Mouse (Mus musculus): Measurements from ENCODE around the gene Ubl4b. TPM values are rescaled to one million over a fixed set of nuclear protein-coding genes. Genes with fewer than 3 reads are reported as not detected.

Gene Ubl4b
- not detected for total RNA-seq (2021)

- intact Hi-C loops (cut with DNase I), result no loop called here
- DNase-seq (ENCODE audit: extremely low spot score in 1 of 2, low spot score in 2 of 2), result no peak
Observed at GRCm38 (mm10) chr3:107554842-107555241, at the start of gene Ubl4b. Gene Ubl4b (minus strand): TSS chr3:107555073.

GRCm38 (mm10) chr3:107600127-107600526 is 45.3 kb upstream of the Ubl4b start:
- intact Hi-C loops (cut with DNase I), result loop anchor here (10.0 kb wide), 1 partner anchor 245 kb away; no protein-coding TSS in a partner anchor

GRCm38 (mm10) chr3:107597586-107598389 is 42.9 kb upstream of the Ubl4b start:
- intact Hi-C loops (cut with DNase I), result no loop called here
- DNase-seq (ENCODE audit: extremely low spot score in 1 of 2, low spot score in 2 of 2), result peak in 1 of 2 experiments; percentile 18

More at GRCm38 (mm10) chr3:107600127-107600526, 45.3 kb upstream of the Ubl4b start:
- DNase-seq (ENCODE audit: extremely low spot score in 1 of 2, low spot score in 2 of 2), result no peak

- no peak for DNase-seq (ENCODE audit: extremely low spot score in 1 of 2, low spot score in 2 of 2)
- intact Hi-C loops (cut with DNase I), result no loop called here
Observed at GRCm38 (mm10) chr3:107597134-107597533, 42.3 kb upstream of the Ubl4b start.

GRCm38 (mm10) chr3:107596559-107596958 is 41.7 kb upstream of the Ubl4b start:
- DNase-seq (ENCODE audit: extremely low spot score in 1 of 2, low spot score in 2 of 2), result no peak
- intact Hi-C loops (cut with DNase I), result no loop called here

GRCm38 (mm10) chr3:107595938-107596461 is 41.1 kb upstream of the Ubl4b start:
- intact Hi-C loops (cut with DNase I), result no loop called here
- DNase-seq (ENCODE audit: extremely low spot score in 1 of 2, low spot score in 2 of 2), result no peak

- intact Hi-C loops (cut with DNase I), result no loop called here
- DNase-seq (ENCODE audit: extremely low spot score in 1 of 2, low spot score in 2 of 2), result no peak
Observed at GRCm38 (mm10) chr3:107595264-107595937, 40.5 kb upstream of the Ubl4b start.

GRCm38 (mm10) chr3:107594662-107595263 is 39.9 kb upstream of the Ubl4b start, which contains the start of gene Alx3:
Gene Alx3 (plus strand): TSS chr3:107595031.
- peak in 1 of 2 experiments; percentile 58 for DNase-seq (ENCODE audit: extremely low spot score in 1 of 2, low spot score in 2 of 2)
- intact Hi-C loops (cut with DNase I), result no loop called here

- intact Hi-C loops (cut with DNase I), result no loop called here
Observed at GRCm38 (mm10) chr3:107593632-107594031, 38.8 kb upstream of the Ubl4b start.

GRCm38 (mm10) chr3:107591612-107592011 is 36.7 kb upstream of the Ubl4b start:
- intact Hi-C loops (cut with DNase I), result no loop called here
- no peak for DNase-seq (ENCODE audit: extremely low spot score in 1 of 2, low spot score in 2 of 2)

More at GRCm38 (mm10) chr3:107593632-107594031, 38.8 kb upstream of the Ubl4b start:
- DNase-seq (ENCODE audit: extremely low spot score in 1 of 2, low spot score in 2 of 2), result no peak

GRCm38 (mm10) chr3:107586504-107586903 is 31.6 kb upstream of the Ubl4b start:
- intact Hi-C loops (cut with DNase I), result no loop called here
- DNase-seq (ENCODE audit: extremely low spot score in 1 of 2, low spot score in 2 of 2), result peak in 1 of 2 experiments; percentile 59

GRCm38 (mm10) chr3:107583893-107584292 is 29.0 kb upstream of the Ubl4b start:
- no peak for DNase-seq (ENCODE audit: extremely low spot score in 1 of 2, low spot score in 2 of 2)
- intact Hi-C loops (cut with DNase I), result no loop called here

- intact Hi-C loops (cut with DNase I), result no loop called here
- peak in 1 of 2 experiments; percentile 55 for DNase-seq (ENCODE audit: extremely low spot score in 1 of 2, low spot score in 2 of 2)
Observed at GRCm38 (mm10) chr3:107582875-107583767, 28.2 kb upstream of the Ubl4b start.

- no peak for DNase-seq (ENCODE audit: extremely low spot score in 1 of 2, low spot score in 2 of 2)
- intact Hi-C loops (cut with DNase I), result no loop called here
Observed at GRCm38 (mm10) chr3:107582130-107582874, 27.4 kb upstream of the Ubl4b start.

- intact Hi-C loops (cut with DNase I), result no loop called here
- peak in 1 of 2 experiments; percentile 25 for DNase-seq (ENCODE audit: extremely low spot score in 1 of 2, low spot score in 2 of 2)
Observed at GRCm38 (mm10) chr3:107581103-107582010, 26.5 kb upstream of the Ubl4b start.

GRCm38 (mm10) chr3:107579466-107579865 is 24.6 kb upstream of the Ubl4b start:
- DNase-seq (ENCODE audit: extremely low spot score in 1 of 2, low spot score in 2 of 2), result peak; percentile 44 to 67
- intact Hi-C loops (cut with DNase I), result loop anchor here (5.0 kb wide), 2 partner anchors 82 to 97 kb away; no protein-coding TSS in a partner anchor
